In the genomic region with DNA sequence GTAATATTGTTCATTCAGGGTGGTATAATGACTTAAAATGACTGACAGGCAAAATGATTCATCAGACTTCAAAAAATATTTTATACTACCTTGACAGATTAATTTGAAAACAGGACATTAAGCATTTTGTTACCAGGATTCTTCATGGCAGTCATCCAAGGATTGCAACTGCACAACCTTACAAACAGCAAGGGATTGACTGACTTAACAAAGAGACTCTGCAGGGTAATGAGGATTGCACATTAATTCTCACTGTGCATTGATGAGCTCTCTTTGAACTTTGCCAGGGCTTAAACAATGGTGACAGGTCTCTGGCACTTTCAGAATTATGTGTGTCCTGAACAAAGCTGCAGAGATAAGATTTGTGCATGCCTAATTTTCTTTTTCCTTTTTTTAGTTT, we compare ENCODE assay signal across 13 mouse cellular contexts.
DNase-seq lines count a peak whose midpoint lies in the region; ATAC-seq lines count a peak whose summit lies in the region.
"Had no signal": no experiment of that assay in that cellular context is flagged by ENCODE, and none has a peak within 500 bp of the region (broad histone marks: within the 10 kb centered on the region; RNA-seq: fewer than 3 reads in every experiment).

No protein-coding gene starts in this region.

- H3K4me2 ChIP-seq in forebrain, embryonic 15.5 days (replicated peaks) = no peak overlapping the region
- no peak overlapping the region for H3K4me2 ChIP-seq in midbrain, embryonic 14.5 days (ENCODE audit: low read length)
- H3K4me2 ChIP-seq: liver, embryonic 11.5 days; stomach, embryonic 15.5 days had no signal

- H3K9me3 ChIP-seq in forebrain, embryonic 15.5 days = no peaks in the 10 kb centered on the region
- no peaks in the 10 kb centered on the region for H3K9me3 ChIP-seq in midbrain, embryonic 14.5 days (ENCODE audit: control insufficient read depth, low read length)
- H3K9me3 ChIP-seq: stomach, embryonic 15.5 days had no signal

- H3K4me1 ChIP-seq in forebrain, embryonic 15.5 days = peaks cover 3% of the 10 kb centered on the region; the same call in 1 of the 2 replicates
- peaks cover 3% of the 10 kb centered on the region; the same call in 1 of the 2 replicates for H3K4me1 ChIP-seq in midbrain, embryonic 14.5 days (ENCODE audit: control insufficient read depth, insufficient read depth, low read length)
- H3K4me1 ChIP-seq: stomach, embryonic 15.5 days had no signal

- H3K4me3 ChIP-seq in forebrain, embryonic 15.5 days = no peak overlapping the region
- no peak overlapping the region for H3K4me3 ChIP-seq in midbrain, embryonic 14.5 days (replicated peaks; ENCODE audit: low read depth, low read length)
- H3K4me3 ChIP-seq: stomach, embryonic 15.5 days had no signal

- no peaks in the 10 kb centered on the region for H3K27me3 ChIP-seq in forebrain, embryonic 15.5 days
- no peaks in the 10 kb centered on the region for H3K27me3 ChIP-seq in midbrain, embryonic 14.5 days (ENCODE audit: control insufficient read depth, insufficient read depth, low read length)
- H3K27me3 ChIP-seq: stomach, embryonic 15.5 days had no signal

- H3K36me3 ChIP-seq in forebrain, embryonic 15.5 days = no peaks in the 10 kb centered on the region
- H3K36me3 ChIP-seq in midbrain, embryonic 14.5 days (ENCODE audit: control insufficient read depth, insufficient read depth, low read length) = no peaks in the 10 kb centered on the region
- H3K36me3 ChIP-seq: stomach, embryonic 15.5 days had no signal

- peak; percentile 93 for ATAC-seq in forebrain, embryonic 15.5 days (replicated peaks)
- peak; percentile 88 for ATAC-seq in midbrain, embryonic 14.5 days (ENCODE audit: low FRiP score, low TSS enrichment)

- H3K9ac ChIP-seq in forebrain, embryonic 15.5 days (replicated peaks) = no peak overlapping the region
- H3K9ac ChIP-seq in midbrain, embryonic 14.5 days (replicated peaks; ENCODE audit: low read length) = no peak overlapping the region
- H3K9ac ChIP-seq: stomach, embryonic 15.5 days had no signal

- DNase-seq in 3T3-L1 (ENCODE audit: low read depth, low spot score) = peak; percentile 27
- DNase-seq in Muller cell, postnatal 12 days (ENCODE audit: inconsistent ontology term) = peak; percentile 91
- peak; percentile 80 for DNase-seq in midbrain, embryonic 14.5 days
- DNase-seq in adrenal gland, adult 2 months = no peak
- DNase-seq in heart, adult 11 months = no peak
- no peak for DNase-seq in lung, adult 18-20 months
- DNase-seq: cerebellum, adult 8-10 months; kidney, adult 11 months; kidney, postnatal 4 days had no signal

- H3K27ac ChIP-seq in forebrain, embryonic 15.5 days (replicated peaks) = no peak overlapping the region; the same call in 1 of the 2 replicates
- H3K27ac ChIP-seq in midbrain, embryonic 14.5 days (replicated peaks; ENCODE audit: low read depth, low read length) = peak overlapping the region; percentile 55; the same call in 1 of the 2 replicates
- H3K27ac ChIP-seq: macrophage; stomach, embryonic 15.5 days had no signal

Comparison
In these comparisons a context has a peak if more than half of its experiments do, and no peak if none do; other contexts are left out.
1. DNase-seq: peak in 3T3-L1 (single experiment), Muller cell, postnatal 12 days (single experiment) and midbrain, embryonic 14.5 days (single experiment); none in adrenal gland, adult 2 months (single experiment), heart, adult 11 months (single experiment) and lung, adult 18-20 months (0 of 2).